8 mouse cellular contexts compared by ENCODE assay signal in genomic region chr9:107643544-107644214, GRCm38 (mm10). TPM values are rescaled to one million over a fixed set of nuclear protein-coding genes. Genes with fewer than 3 reads are reported as not detected.
DNase-seq lines count a peak whose midpoint lies in the region; ATAC-seq and TF ChIP-seq lines count a peak whose summit lies in the region.

No protein-coding gene starts in this region.

- no peak overlapping the region for H3K27ac ChIP-seq in heart, embryonic 11.5 days (ENCODE audit: low read depth, low read length)
- no peak overlapping the region for H3K27ac ChIP-seq in ES-Bruce4 (ENCODE audit: insufficient read depth, low read length)
- H3K27ac ChIP-seq in forebrain, postnatal 0 days (ENCODE audit: low read depth, low read length): no peak overlapping the region
- H3K27ac ChIP-seq in liver, postnatal 0 days (ENCODE audit: low read depth): no peak overlapping the region

- no peak for TF ChIP-seq EP300 in ES-Bruce4 (IDR thresholded peaks at IDR 0.05; ENCODE audit: insufficient read depth, low read depth, low read length)
- TF ChIP-seq EP300 in liver, postnatal 0 days (IDR thresholded peaks at IDR 0.05; ENCODE audit: low read depth): no peak

- no peak for ATAC-seq in heart, embryonic 11.5 days (replicated peaks; ENCODE audit: insufficient number of reproducible peaks, low FRiP score, low TSS enrichment)
- ATAC-seq in forebrain, postnatal 0 days: no peak
- no peak for ATAC-seq in liver, postnatal 0 days
- no peak for ATAC-seq in erythroid progenitor cell, adult 5-6 weeks (replicated peaks; ENCODE audit: low FRiP score, poor library complexity, severe bottlenecking)

- H3K9me3 ChIP-seq in heart, embryonic 11.5 days (replicated peaks; ENCODE audit: control insufficient read depth, low read length): no peaks in the 10 kb centered on the region
- H3K9me3 ChIP-seq in ES-Bruce4 (replicated peaks; ENCODE audit: control insufficient read depth, insufficient read depth, low read length, poor library complexity, severe bottlenecking): no peaks in the 10 kb centered on the region
- H3K9me3 ChIP-seq in forebrain, postnatal 0 days (ENCODE audit: low read length): no peaks in the 10 kb centered on the region
- no peaks in the 10 kb centered on the region for H3K9me3 ChIP-seq in liver, postnatal 0 days (ENCODE audit: low read length)

- 88% methylated on average over 13 of the region's 13 CpGs for WGBS in heart, embryonic 11.5 days (ENCODE audit: insufficient replicate concordance)
- 92% methylated on average over 13 of the region's 13 CpGs for WGBS in forebrain, postnatal 0 days
- WGBS in liver, postnatal 0 days (ENCODE audit: insufficient replicate concordance): 78% methylated on average over 13 of the region's 13 CpGs

- H3K4me1 ChIP-seq in heart, embryonic 11.5 days (ENCODE audit: control insufficient read depth, insufficient read depth, low read length): no peaks in the 10 kb centered on the region
- peaks cover 5% of the 10 kb centered on the region for H3K4me1 ChIP-seq in ES-Bruce4 (ENCODE audit: control insufficient read depth, insufficient read depth, low read length)
- 0 out of 2 replicates have a peak, but pooled peaks cover 8% of the 10 kb centered on the region for H3K4me1 ChIP-seq in forebrain, postnatal 0 days (ENCODE audit: insufficient read depth)
- H3K4me1 ChIP-seq in liver, postnatal 0 days (ENCODE audit: insufficient read depth): peaks cover 10% of the 10 kb centered on the region

- TF ChIP-seq CTCF in ES-Bruce4 (IDR thresholded peaks at IDR 0.05; ENCODE audit: low read depth, low read length): no peak
- no peak for TF ChIP-seq CTCF in forebrain, postnatal 0 days (IDR thresholded peaks at IDR 0.05; ENCODE audit: low read depth)
- no peak for TF ChIP-seq CTCF in liver, postnatal 0 days (IDR thresholded peaks at IDR 0.05; ENCODE audit: low read depth)

- H3K36me3 ChIP-seq in heart, embryonic 11.5 days (ENCODE audit: control insufficient read depth, insufficient read depth, low read length): no peaks in the 10 kb centered on the region
- H3K36me3 ChIP-seq in ES-Bruce4 (ENCODE audit: control insufficient read depth, insufficient read depth, low read length, poor library complexity, severe bottlenecking): no peaks in the 10 kb centered on the region
- H3K36me3 ChIP-seq in forebrain, postnatal 0 days (ENCODE audit: insufficient read depth): no peaks in the 10 kb centered on the region
- H3K36me3 ChIP-seq in liver, postnatal 0 days (replicated peaks; ENCODE audit: insufficient read depth, low read length): no peaks in the 10 kb centered on the region

- DNase-seq in heart, adult 11 months: no peak
- DNase-seq in forebrain, postnatal 0 days: no peak
- no peak for DNase-seq in liver, postnatal 0 days
- DNase-seq in frontal cortex, adult 2 months (ENCODE audit: extremely low spot score in 1 of 2, low spot score in 1 of 2): no peak
- no peak for DNase-seq in urinary bladder, postnatal 14 days (ENCODE audit: low spot score)

- H3K4me3 ChIP-seq in heart, embryonic 11.5 days (ENCODE audit: low read depth, low read length): no peak overlapping the region
- H3K4me3 ChIP-seq in ES-Bruce4 (ENCODE audit: low read depth, low read length): no peak overlapping the region
- H3K4me3 ChIP-seq in forebrain, postnatal 0 days (ENCODE audit: low read depth, low read length): no peak overlapping the region
- H3K4me3 ChIP-seq in liver, postnatal 0 days (ENCODE audit: low read depth, low read length): peak overlapping the region; percentile 50; the same call in 1 of the 2 replicates

- TF ChIP-seq POLR2A in ES-Bruce4 (IDR thresholded peaks at IDR 0.05; ENCODE audit: insufficient read depth, low read length): no peak

- peak overlapping the region; percentile 74 for H3K4me2 ChIP-seq in heart, embryonic 11.5 days
- H3K4me2 ChIP-seq in forebrain, postnatal 0 days (ENCODE audit: low read depth): peak overlapping the region; percentile 62
- H3K4me2 ChIP-seq in liver, postnatal 0 days (ENCODE audit: low read depth, low read length): peak overlapping the region; percentile 79

- no peak overlapping the region for H3K9ac ChIP-seq in heart, embryonic 11.5 days (ENCODE audit: low read depth, low read length)
- peak overlapping the region; percentile 53 for H3K9ac ChIP-seq in ES-Bruce4 (ENCODE audit: low read depth, poor library complexity, severe bottlenecking)
- H3K9ac ChIP-seq in forebrain, postnatal 0 days: peak overlapping the region; percentile 39; the same call in 1 of the 2 replicates
- H3K9ac ChIP-seq in liver, postnatal 0 days (replicated peaks): no peak overlapping the region; the same call in 1 of the 2 replicates

- no peaks in the 10 kb centered on the region for H3K27me3 ChIP-seq in heart, embryonic 11.5 days (ENCODE audit: control insufficient read depth, insufficient read depth, low read length)
- H3K27me3 ChIP-seq in ES-Bruce4 (ENCODE audit: control insufficient read depth, insufficient read depth, low read length, poor library complexity, severe bottlenecking): no peaks in the 10 kb centered on the region
- H3K27me3 ChIP-seq in forebrain, postnatal 0 days (ENCODE audit: insufficient read depth, low read length): no peaks in the 10 kb centered on the region
- H3K27me3 ChIP-seq in liver, postnatal 0 days (ENCODE audit: insufficient read depth, low read length): no peaks in the 10 kb centered on the region

RNA-seq across cellular contexts. Expression of gene Gnai2, which starts 8.5 kb away (rescaled TPM):
- 308 and 316 TPM in 2 replicates for polyA plus RNA-seq in heart, embryonic 11.5 days (2014; fragmentation: Nextera tagmentation; extraction: Ambion mirVana)
- 266 and 284 TPM in 2 replicates for polyA plus RNA-seq in ES-Bruce4 (2011; ENCODE audit: insufficient read depth, insufficient read length, low read depth, missing spikeins)
- 200 and 223 TPM in 2 replicates for total RNA-seq in forebrain, postnatal 0 days (2014; rRNA removed)
- 267 and 287 TPM in 2 replicates for polyA plus RNA-seq in forebrain, postnatal 0 days (2015; fragmentation: Nextera tagmentation; extraction: Ambion mirVana)
- 146 and 159 TPM in 2 replicates for polyA plus RNA-seq in liver, postnatal 0 days (2015; fragmentation: Nextera tagmentation; extraction: Ambion mirVana)
- total RNA-seq in erythroid progenitor cell, adult 5-6 weeks (2015; ENCODE audit: low replicate concordance): 382 and 420 TPM in 2 replicates
- 334 and 357 TPM in 2 replicates for total RNA-seq in erythroid progenitor cell, adult 5-6 weeks (2017; ENCODE audit: low replicate concordance)
- 334 and 351 TPM in 2 replicates for polyA plus RNA-seq in frontal cortex, adult 2 months (2012; rRNA removed)

RNA-seq across cellular contexts. Expression of gene Slc38a3, which starts 25.7 kb away (rescaled TPM):
- 2.8 and 3.3 TPM in 2 replicates for polyA plus RNA-seq in heart, embryonic 11.5 days (2014; fragmentation: Nextera tagmentation; extraction: Ambion mirVana)
- 8.1 and 13.3 TPM in 2 replicates for polyA plus RNA-seq in ES-Bruce4 (2011; ENCODE audit: insufficient read depth, insufficient read length, low read depth, missing spikeins)
- 43.5 and 60.9 TPM in 2 replicates for total RNA-seq in forebrain, postnatal 0 days (2014; rRNA removed)
- polyA plus RNA-seq in forebrain, postnatal 0 days (2015; fragmentation: Nextera tagmentation; extraction: Ambion mirVana): 38.7 and 39.8 TPM in 2 replicates
- 147 and 174 TPM in 2 replicates for polyA plus RNA-seq in liver, postnatal 0 days (2015; fragmentation: Nextera tagmentation; extraction: Ambion mirVana)
- total RNA-seq in erythroid progenitor cell, adult 5-6 weeks (2015; ENCODE audit: low replicate concordance): not detected in 2 replicates
- total RNA-seq in erythroid progenitor cell, adult 5-6 weeks (2017; ENCODE audit: low replicate concordance): not detected in 2 replicates
- 256 and 260 TPM in 2 replicates for polyA plus RNA-seq in frontal cortex, adult 2 months (2012; rRNA removed)

RNA-seq across cellular contexts. Expression of gene Sema3b, which starts 34.6 kb away (rescaled TPM):
- 5.1 and 5.3 TPM in 2 replicates for polyA plus RNA-seq in heart, embryonic 11.5 days (2014; fragmentation: Nextera tagmentation; extraction: Ambion mirVana)
- 15.4 and 16.5 TPM in 2 replicates for polyA plus RNA-seq in ES-Bruce4 (2011; ENCODE audit: insufficient read depth, insufficient read length, low read depth, missing spikeins)
- 6.5 and 6.6 TPM in 2 replicates for total RNA-seq in forebrain, postnatal 0 days (2014; rRNA removed)
- polyA plus RNA-seq in forebrain, postnatal 0 days (2015; fragmentation: Nextera tagmentation; extraction: Ambion mirVana): 3.9 and 4.4 TPM in 2 replicates
- polyA plus RNA-seq in liver, postnatal 0 days (2015; fragmentation: Nextera tagmentation; extraction: Ambion mirVana): 0.41 and 0.56 TPM in 2 replicates
- total RNA-seq in erythroid progenitor cell, adult 5-6 weeks (2015; ENCODE audit: low replicate concordance): not detected in 2 replicates
- total RNA-seq in erythroid progenitor cell, adult 5-6 weeks (2017; ENCODE audit: low replicate concordance): not detected in 2 replicates
- polyA plus RNA-seq in frontal cortex, adult 2 months (2012; rRNA removed): 2.1 and 3.4 TPM in 2 replicates

RNA-seq across cellular contexts. Expression of gene Gnat1, which starts 35.8 kb away (rescaled TPM):
- 0.42 and 1.2 TPM in 2 replicates for polyA plus RNA-seq in heart, embryonic 11.5 days (2014; fragmentation: Nextera tagmentation; extraction: Ambion mirVana)
- polyA plus RNA-seq in ES-Bruce4 (2011; ENCODE audit: insufficient read depth, insufficient read length, low read depth, missing spikeins): 1.5 TPM in 1 of 2 replicates, not detected in the other
- 0.24 TPM in 1 of 2 replicates, not detected in the other for total RNA-seq in forebrain, postnatal 0 days (2014; rRNA removed)
- 0.73 and 1.8 TPM in 2 replicates for polyA plus RNA-seq in forebrain, postnatal 0 days (2015; fragmentation: Nextera tagmentation; extraction: Ambion mirVana)
- 5.8 and 6.2 TPM in 2 replicates for polyA plus RNA-seq in liver, postnatal 0 days (2015; fragmentation: Nextera tagmentation; extraction: Ambion mirVana)
- total RNA-seq in erythroid progenitor cell, adult 5-6 weeks (2015; ENCODE audit: low replicate concordance): not detected in 2 replicates
- total RNA-seq in erythroid progenitor cell, adult 5-6 weeks (2017; ENCODE audit: low replicate concordance): 1.9 TPM in 1 of 2 replicates, not detected in the other
- polyA plus RNA-seq in frontal cortex, adult 2 months (2012; rRNA removed): 0.15 and 0.28 TPM in 2 replicates

RNA-seq across cellular contexts. Expression of gene Ifrd2, which starts 56.2 kb away (rescaled TPM):
- polyA plus RNA-seq in heart, embryonic 11.5 days (2014; fragmentation: Nextera tagmentation; extraction: Ambion mirVana): 57.5 and 59.1 TPM in 2 replicates
- 43.8 and 45.3 TPM in 2 replicates for polyA plus RNA-seq in ES-Bruce4 (2011; ENCODE audit: insufficient read depth, insufficient read length, low read depth, missing spikeins)
- total RNA-seq in forebrain, postnatal 0 days (2014; rRNA removed): 11.7 and 13.8 TPM in 2 replicates
- 6.2 and 7.4 TPM in 2 replicates for polyA plus RNA-seq in forebrain, postnatal 0 days (2015; fragmentation: Nextera tagmentation; extraction: Ambion mirVana)
- 63.6 and 68.0 TPM in 2 replicates for polyA plus RNA-seq in liver, postnatal 0 days (2015; fragmentation: Nextera tagmentation; extraction: Ambion mirVana)
- total RNA-seq in erythroid progenitor cell, adult 5-6 weeks (2015; ENCODE audit: low replicate concordance): 206 and 249 TPM in 2 replicates
- 122 and 166 TPM in 2 replicates for total RNA-seq in erythroid progenitor cell, adult 5-6 weeks (2017; ENCODE audit: low replicate concordance)
- 17.5 and 18.8 TPM in 2 replicates for polyA plus RNA-seq in frontal cortex, adult 2 months (2012; rRNA removed)

Comparison
In these comparisons a context has a peak if more than half of its experiments do, and no peak if none do; other contexts are left out.
1. H3K9ac ChIP-seq: peak in ES-Bruce4 (single experiment) and forebrain, postnatal 0 days (single experiment); none in heart, embryonic 11.5 days (single experiment) and liver, postnatal 0 days (single experiment).
2. Peak in every context shown above with its lines, with median percentiles within 50 percentile points of each other: H3K4me2 ChIP-seq.